13 mouse cellular contexts compared by ENCODE assay signal in the genomic region with DNA sequence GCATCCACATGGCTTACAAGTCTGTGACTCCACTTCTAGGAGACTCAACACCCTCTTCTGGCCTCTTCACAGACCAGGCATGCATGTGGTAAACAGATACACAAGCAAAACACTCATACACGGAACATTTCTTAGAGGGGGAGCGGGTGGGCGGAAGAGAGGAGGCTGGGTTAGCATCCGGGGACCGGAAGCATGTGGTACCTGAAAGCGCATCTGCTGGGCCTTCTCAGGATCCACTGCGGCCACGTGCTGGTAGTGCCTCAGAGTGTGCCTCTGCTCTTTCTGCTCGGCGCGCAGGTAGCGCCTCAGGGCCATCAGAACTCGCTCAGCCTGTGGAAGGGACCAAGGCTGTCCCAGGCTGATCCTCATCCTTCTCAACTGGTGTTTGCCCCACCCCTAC. TPM values are rescaled to one million over a fixed set of nuclear protein-coding genes. Genes with fewer than 3 reads are reported as not detected.
"Had no signal": no experiment of that assay in that cellular context is flagged by ENCODE, and none has a peak within 500 bp of the region (broad histone marks: within the 10 kb centered on the region; RNA-seq: fewer than 3 reads in every experiment).

No protein-coding gene starts in this region.

- H3K27ac ChIP-seq: left cerebral cortex, adult 2 months; limb, embryonic 15.5 days; liver, embryonic 12.5 days; midbrain, embryonic 10.5 days; stomach, postnatal 0 days had no signal

- DNase-seq: kidney, postnatal 10 days; kidney, postnatal 4 days; lung, embryonic 14.5 days; lung, postnatal 10 days; thymus, postnatal 4 days had no signal

- H3K4me3 ChIP-seq: left cerebral cortex, adult 2 months; limb, embryonic 15.5 days; liver, embryonic 12.5 days; midbrain, embryonic 10.5 days had no signal

- H3K9ac ChIP-seq: limb, embryonic 15.5 days; liver, embryonic 12.5 days; lung, embryonic 14.5 days had no signal

- H3K9me3 ChIP-seq: limb, embryonic 15.5 days; liver, embryonic 12.5 days; midbrain, embryonic 10.5 days had no signal

- ATAC-seq: liver, embryonic 12.5 days; midbrain, embryonic 16.5 days had no signal

- H3K36me3 ChIP-seq: liver, embryonic 12.5 days had no signal

- H3K4me2 ChIP-seq: limb, embryonic 15.5 days; liver, embryonic 12.5 days; lung, embryonic 14.5 days had no signal

RNA-seq across cellular contexts. Expression of a gene that starts 17.8 kb away (rescaled TPM):
- polyA plus RNA-seq: limb, embryonic 11.5 days; lung, embryonic 14.5 days had no signal

RNA-seq across cellular contexts. Expression of a gene that starts 18.4 kb away (rescaled TPM):
- polyA plus RNA-seq: limb, embryonic 15.5 days; lung, embryonic 14.5 days had no signal

RNA-seq across cellular contexts. Expression of a gene that starts 20.1 kb away (rescaled TPM):
- polyA plus RNA-seq: midbrain, embryonic 10.5 days; midbrain, embryonic 16.5 days; neural tube, embryonic 11.5 days had no signal
